Mouse (Mus musculus): ENCODE results near the gene Asic5. TPM values are rescaled to one million over a fixed set of nuclear protein-coding genes. Genes with fewer than 3 reads are reported as not detected.

Gene Asic5
- total and polyA plus RNA-seq, 3 experiments, result not detected

- Histone ChIP-seq H3K4me2 (ENCODE audit: insufficient read depth, low read depth, poor library complexity, severe bottlenecking) (no peak overlapping the region), H3K4me1 (ENCODE audit: control insufficient read depth in 1 of 2, insufficient read depth in 2 of 2) (peaks cover 0 to 35% of the 10 kb centered on the region in 2 experiments; a peak in 2 of 4 replicates), H3K9me3 (replicated peaks; ENCODE audit: low read length) (no peaks in the 10 kb centered on the region), H3K27me3 (replicated peaks) (no peaks in the 10 kb centered on the region), H3K79me2 (replicated peaks; ENCODE audit: control insufficient read depth, extremely low read depth, insufficient read depth, poor library complexity, severe bottlenecking) (peaks cover 10% of the 10 kb centered on the region), H3K27ac (ENCODE audit: insufficient read depth, low read depth) (no peak overlapping the region), H3K9ac (ENCODE audit: insufficient read depth, low read depth) (no peak overlapping the region), H3K4me3 (replicated peaks in 1 of 3; ENCODE audit: low read depth in 2 of 3, low read length in 2 of 3, poor library complexity in 1 of 3) (no peak overlapping the region), H3K36me3 (replicated peaks in 1 of 2; ENCODE audit: control insufficient read depth in 1 of 2, insufficient read depth in 1 of 2, low read length in 1 of 2) (peaks cover 36 to 76% of the 10 kb centered on the region in 2 experiments)
- in situ Hi-C loops (cut with MboI; ENCODE audit: low pct_ligation_motif_present, low pct_unique_long_range_greater_than_20kb, low sequenced_read_pairs), result no loop called here
- DNase-seq (ENCODE audit: extremely low read depth), result no peak
- dilution Hi-C loops (cut with MboI; ENCODE audit: extremely low pct_ligation_motif_present, extremely low pct_unique_long_range_greater_than_20kb, low sequenced_read_pairs), result no loop called here
- TF ChIP-seq SMC3 (IDR thresholded peaks at IDR 0.05; ENCODE audit: low read depth, low read length) (no peak), JUN (IDR thresholded peaks at IDR 0.05; ENCODE audit: insufficient read depth, low read depth, low read length) (no peak), ZNF384 (IDR thresholded peaks at IDR 0.05; ENCODE audit: low read depth, low read length) (no peak), USF2 (conservative IDR thresholded peaks at IDR 0.05; ENCODE audit: low read depth, low read length) (no peak), TBP (conservative IDR thresholded peaks at IDR 0.05; ENCODE audit: low read depth, low read length) (no peak), USF1 (IDR thresholded peaks at IDR 0.05; ENCODE audit: low read depth, low read length) (no peak), RCOR1 (conservative IDR thresholded peaks at IDR 0.05; ENCODE audit: low read depth, low read length) (no peak)
Observed at GRCm38 (mm10) chr3:81943097-81943496, 39.0 kb upstream of the Asic5 start.

- dilution Hi-C loops (cut with MboI; ENCODE audit: extremely low pct_ligation_motif_present, extremely low pct_unique_long_range_greater_than_20kb, low sequenced_read_pairs) (no loop called here), in situ Hi-C loops (cut with MboI; ENCODE audit: low pct_ligation_motif_present, low pct_unique_long_range_greater_than_20kb, low sequenced_read_pairs) (no loop called here)
- no peak for TF ChIP-seq ZC3H11A (IDR thresholded peaks at IDR 0.05; ENCODE audit: low read depth, low read length)
- no peak for TF ChIP-seq MAZ (IDR thresholded peaks at IDR 0.05; ENCODE audit: low read depth, low read length)
- no peak for TF ChIP-seq CHD2 (IDR thresholded peaks at IDR 0.05; ENCODE audit: low read length)
- TF ChIP-seq CHD1 (IDR thresholded peaks at IDR 0.05; ENCODE audit: low read depth, low read length), result no peak
- TF ChIP-seq HCFC1 (IDR thresholded peaks at IDR 0.05; ENCODE audit: low read depth, low read length), result no peak
- TF ChIP-seq TCF12 (IDR thresholded peaks at IDR 0.05; ENCODE audit: low read depth, low read length), result no peak
- no peak for TF ChIP-seq MAFK (IDR thresholded peaks at IDR 0.05; ENCODE audit: insufficient replicate concordance, low read length)
- TF ChIP-seq E2F4 (IDR thresholded peaks at IDR 0.05; ENCODE audit: insufficient replicate concordance, low read depth, low read length), result no peak
- no peak for TF ChIP-seq TBP (conservative IDR thresholded peaks at IDR 0.05; ENCODE audit: low read depth, low read length)
- no peak for TF ChIP-seq ZMIZ1 (IDR thresholded peaks at IDR 0.05; ENCODE audit: low read depth, low read length)
- no peak for TF ChIP-seq RAD21 (IDR thresholded peaks at IDR 0.05; ENCODE audit: low read depth, low read length)
- TF ChIP-seq NRF1 (IDR thresholded peaks at IDR 0.05; ENCODE audit: low read depth, low read length), result no peak
- no peak for TF ChIP-seq CTCF (conservative IDR thresholded peaks at IDR 0.05 in 1 of 2, IDR thresholded peaks at IDR 0.05 in 1 of 2; ENCODE audit: low read depth in 2 of 2, low read length in 2 of 2)
- TF ChIP-seq SMC3 (IDR thresholded peaks at IDR 0.05; ENCODE audit: low read depth, low read length), result no peak
- no peak for TF ChIP-seq ZNF384 (IDR thresholded peaks at IDR 0.05; ENCODE audit: low read depth, low read length)
- TF ChIP-seq MYC (IDR thresholded peaks at IDR 0.05; ENCODE audit: low read depth, low read length), result no peak
- TF ChIP-seq RCOR1 (conservative IDR thresholded peaks at IDR 0.05; ENCODE audit: low read depth, low read length), result no peak
- TF ChIP-seq SIN3A (IDR thresholded peaks at IDR 0.05; ENCODE audit: low read length), result no peak
- no peak for TF ChIP-seq POLR2AphosphoS2 (IDR thresholded peaks at IDR 0.05; ENCODE audit: low read depth, low read length)
- Histone ChIP-seq H3K36me3 (replicated peaks in 1 of 2; ENCODE audit: control insufficient read depth in 1 of 2, insufficient read depth in 1 of 2, low read length in 1 of 2) (peaks cover 45 to 80% of the 10 kb centered on the region in 2 experiments), H3K9me3 (replicated peaks; ENCODE audit: low read length) (no peaks in the 10 kb centered on the region), H3K27ac (ENCODE audit: insufficient read depth, low read depth) (no peak overlapping the region), H3K27me3 (replicated peaks) (no peaks in the 10 kb centered on the region), H3K79me2 (replicated peaks; ENCODE audit: control insufficient read depth, extremely low read depth, insufficient read depth, poor library complexity, severe bottlenecking) (peaks cover 4% of the 10 kb centered on the region; the same call in 1 of the 2 replicates), H3K4me1 (ENCODE audit: control insufficient read depth in 1 of 2, insufficient read depth in 2 of 2) (peaks cover 0 to 20% of the 10 kb centered on the region in 2 experiments; a peak in 2 of 4 replicates), H3K9ac (ENCODE audit: insufficient read depth, low read depth) (no peak overlapping the region), H3K4me3 (replicated peaks in 1 of 3; ENCODE audit: low read depth in 2 of 3, low read length in 2 of 3, poor library complexity in 1 of 3) (no peak overlapping the region), H3K4me2 (ENCODE audit: insufficient read depth, low read depth, poor library complexity, severe bottlenecking) (no peak overlapping the region)
- DNase-seq (ENCODE audit: extremely low read depth), result no peak
Observed at GRCm38 (mm10) chr3:81944851-81945393, 37.2 kb upstream of the Asic5 start.

All from CH12.LX (cell line).